Mouse (Mus musculus) cerebellum, adult 2 months (tissue): Measurements from ENCODE around the gene Kcnma1. TPM values are rescaled to one million over a fixed set of nuclear protein-coding genes. Genes with fewer than 3 reads are reported as not detected.

Experiments used
- DNase-seq, 2 experiments: peaks; one replicate each; pipeline ENCODE4 v3.0.0; 2021
- H3K27ac ChIP-seq: fragments of 200-500 bp; 2 replicates; pipeline ENCODE4 v1.5.1; 2012; ENCODE audit warnings: low read length, control low read depth, inconsistent platforms; ENCODE audit not compliant: insufficient read depth
- H3K27me3 ChIP-seq: fragments of 200-500 bp; 2 replicates; pipeline ENCODE4 v1.6.1; 2012; ENCODE audit warnings: inconsistent platforms, mild to moderate bottlenecking, low read length, moderate library complexity; ENCODE audit not compliant: control insufficient read depth, insufficient read depth
- H3K4me1 ChIP-seq: fragments of 200-500 bp; 2 replicates; pipeline ENCODE4 v1.6.1; 2011; ENCODE audit warnings: low read length; ENCODE audit not compliant: control insufficient read depth, insufficient read depth
- H3K4me3 ChIP-seq: fragments of 200-500 bp; replicated peaks from 2 replicates; pipeline ENCODE3; 2011; ENCODE audit warnings: mild to moderate bottlenecking, low read depth, low read length, control low read depth; ENCODE audit not compliant: insufficient read depth
- CTCF ChIP-seq: fragments of 200-500 bp; IDR thresholded peaks from 2 replicates; pipeline ENCODE4 v1.5.1; 2011; ENCODE audit warnings: low read depth, mild to moderate bottlenecking, control low read depth, low read length, moderate library complexity, borderline replicate concordance; ENCODE audit not compliant: insufficient read depth
- POLR2A ChIP-seq: fragments of 200-500 bp; IDR thresholded peaks from 2 replicates; pipeline ENCODE4 v1.6.1; 2011; ENCODE audit warnings: low read length, control low read depth, borderline replicate concordance; ENCODE audit not compliant: insufficient read depth
- WGBS: fragments of 180-500 bp; shearing (Covaris S2); methylation state at CpG from one replicate; pipeline ENCODE4 v1.1.7; 2018; 5-methylcytosine and 5-hydroxymethylcytosine counted together
- polyA plus RNA-seq: library from polyadenylated mRNA; depleted of rRNA; stranded (reverse); fragments of >200 nt; gene quantifications from 2 replicates; pipeline ENCODE4 v1.2.3, GENCODE M21; 2012

Gene Kcnma1
- polyA plus RNA-seq, 1 experiment, result 40.4 TPM

DNA sequence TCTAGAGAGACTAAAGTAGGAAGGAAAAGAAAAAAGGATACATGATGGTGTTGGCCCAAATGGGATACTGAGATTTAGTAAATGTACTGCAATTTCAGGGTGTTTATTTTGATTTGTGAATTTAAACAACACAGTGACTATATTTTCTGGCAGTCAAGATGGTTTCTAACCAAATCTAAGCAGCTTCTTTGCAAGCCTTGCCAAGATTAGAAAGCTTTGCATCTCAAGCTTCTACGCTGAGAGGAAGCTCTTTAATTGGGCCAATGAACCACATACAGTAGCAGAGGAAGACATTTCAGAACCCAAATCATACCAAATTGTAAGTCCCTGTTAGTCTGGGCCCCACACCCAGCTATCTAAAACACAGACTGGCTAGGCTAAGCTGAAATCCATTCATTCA is 527.6 kb downstream of the Kcnma1 start:
- 84% methylated on average over 1 of the region's 1 CpGs for WGBS
- no peak for TF ChIP-seq POLR2A
- TF ChIP-seq CTCF, result no peak
- Histone ChIP-seq H3K27ac (no peak overlapping the region), H3K27me3 (no peaks in the 10 kb centered on the region), H3K4me3 (no peak overlapping the region), H3K4me1 (no peaks in the 10 kb centered on the region)
- no peak for DNase-seq

DNA sequence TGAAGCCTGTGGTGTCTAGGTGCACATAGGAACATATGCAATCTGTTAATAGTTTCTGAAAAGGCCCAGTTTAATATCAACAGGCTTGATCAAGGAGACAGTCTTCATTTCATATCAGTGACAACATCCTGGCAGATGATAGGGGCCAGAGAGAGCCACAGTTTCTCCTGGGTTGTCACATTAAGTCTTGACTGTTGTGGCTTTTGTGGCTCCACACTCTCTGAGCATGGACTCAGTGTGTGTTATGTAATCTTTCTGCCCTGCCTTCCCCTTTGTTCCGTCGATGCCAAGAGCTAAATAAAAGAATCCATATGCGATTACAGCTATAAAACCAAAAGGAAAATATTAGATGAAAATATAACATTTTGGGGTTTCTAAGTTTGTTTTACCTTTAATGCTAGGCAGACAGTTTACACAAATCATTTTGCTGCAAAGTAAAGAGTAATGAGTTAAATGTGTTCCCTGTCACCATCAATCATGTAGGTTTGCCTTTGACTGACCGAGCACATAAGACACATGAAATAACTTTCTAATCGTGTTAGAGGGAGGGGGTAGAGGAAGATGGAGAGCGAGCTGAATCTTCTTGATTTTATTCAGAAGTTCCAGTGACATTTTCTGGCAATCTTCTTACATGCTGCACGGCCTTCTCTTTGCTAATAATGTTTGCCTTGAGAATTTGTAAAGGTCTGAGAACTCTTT is 528.3 kb downstream of the Kcnma1 start:
- H3K4me3 ChIP-seq, result no peak overlapping the region
- TF ChIP-seq CTCF, result no peak
- no peaks in the 10 kb centered on the region for H3K27me3 ChIP-seq
- H3K4me1 ChIP-seq, result no peaks in the 10 kb centered on the region
- H3K27ac ChIP-seq, result no peak overlapping the region
- 73% methylated on average over 7 of the region's 7 CpGs for WGBS
- no peak for DNase-seq

DNA sequence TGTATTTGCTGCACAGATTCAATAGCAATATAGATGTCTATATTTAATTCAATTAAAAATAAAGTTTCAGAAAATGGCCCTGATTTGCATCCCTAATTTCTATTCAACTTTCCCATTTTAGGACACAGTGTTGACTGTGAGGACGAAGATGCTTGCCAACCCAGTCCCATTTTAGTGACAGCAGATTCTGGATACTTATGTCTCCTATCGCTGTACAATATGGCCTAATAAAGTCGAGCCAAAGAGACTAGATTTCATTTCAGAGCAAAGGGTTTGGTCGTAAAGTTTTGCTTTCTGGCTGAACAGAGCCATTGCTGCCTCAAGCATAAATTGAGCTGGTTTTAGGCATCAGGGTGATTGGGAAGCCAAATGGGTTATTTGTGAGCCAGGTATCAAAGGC is 539.2 kb downstream of the Kcnma1 start:
- WGBS, result 37% methylated on average over 4 of the region's 4 CpGs
- no peak overlapping the region for H3K27ac ChIP-seq
- no peaks in the 10 kb centered on the region for H3K4me1 ChIP-seq
- no peaks in the 10 kb centered on the region for H3K27me3 ChIP-seq
- TF ChIP-seq CTCF (no peak), POLR2A (no peak)
- no peak for DNase-seq
- no peak overlapping the region for H3K4me3 ChIP-seq

DNA sequence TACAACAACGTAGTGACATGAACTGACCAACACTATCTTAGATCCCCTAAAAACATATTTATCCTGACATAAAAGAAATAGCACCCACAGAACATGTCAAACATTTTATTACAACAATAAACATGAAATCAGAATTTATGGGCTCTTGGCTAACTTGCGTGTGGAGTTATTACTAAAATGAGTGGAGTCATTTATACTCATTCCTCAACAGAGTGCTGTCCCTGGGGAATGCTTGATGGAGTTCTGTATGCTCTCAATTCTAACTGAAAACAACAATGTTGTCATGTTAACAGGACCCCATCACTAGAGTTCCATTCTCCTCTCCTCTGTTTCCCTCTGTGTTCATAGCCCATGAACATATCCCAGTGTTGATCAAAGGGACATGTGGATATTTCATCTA is 544.2 kb downstream of the Kcnma1 start:
- Histone ChIP-seq H3K27me3 (no peaks in the 10 kb centered on the region), H3K27ac (no peak overlapping the region), H3K4me3 (no peak overlapping the region), H3K4me1 (no peaks in the 10 kb centered on the region)
- DNase-seq, result no peak
- no peak for TF ChIP-seq POLR2A
- TF ChIP-seq CTCF, result no peak
- WGBS, result 97% methylated on average over 2 of the region's 2 CpGs

DNA sequence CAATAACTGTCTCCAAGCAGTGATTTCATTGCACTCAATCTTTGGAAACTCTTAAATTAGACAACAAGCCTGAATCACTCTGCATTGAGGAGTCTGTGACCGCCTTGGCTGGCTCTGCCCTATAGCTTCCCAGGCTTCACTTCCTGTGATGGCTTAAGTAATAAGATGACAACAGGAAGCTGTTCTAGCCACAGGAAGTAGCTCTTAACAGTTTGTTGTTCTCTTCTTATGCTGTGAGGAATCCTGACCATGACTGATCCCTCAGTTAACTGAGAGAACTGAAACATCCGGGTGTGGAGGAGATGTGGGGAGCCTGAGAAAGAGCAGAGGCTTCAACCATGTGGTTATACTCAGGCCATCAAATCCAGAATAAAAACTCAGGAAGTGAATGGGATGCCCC is 549.2 kb downstream of the Kcnma1 start:
- no peaks in the 10 kb centered on the region for H3K27me3 ChIP-seq
- no peak overlapping the region for H3K4me3 ChIP-seq
- no peak for TF ChIP-seq POLR2A
- TF ChIP-seq CTCF, result no peak
- H3K27ac ChIP-seq, result no peak overlapping the region
- H3K4me1 ChIP-seq, result no peaks in the 10 kb centered on the region
- 82% methylated on average over 2 of the region's 2 CpGs for WGBS
- no peak for DNase-seq

DNA sequence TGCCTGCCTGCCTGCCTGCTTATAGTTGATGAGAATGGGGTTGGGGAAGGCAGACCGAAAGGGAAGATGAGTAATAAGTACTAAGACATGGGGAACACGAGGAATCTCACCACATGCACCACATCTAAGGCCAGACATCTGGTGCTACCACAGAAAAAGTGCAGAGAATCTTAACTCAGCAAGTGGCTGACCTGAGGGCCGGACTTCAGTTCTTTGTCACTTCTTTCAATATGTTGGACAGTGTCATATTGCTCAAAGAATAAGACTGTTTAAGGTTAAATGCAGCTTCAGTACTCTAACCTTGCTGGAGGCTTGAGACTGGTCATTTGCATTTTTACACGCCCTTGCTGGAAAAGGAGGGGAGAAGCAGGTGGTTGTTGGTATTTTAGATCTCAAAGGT is 555.7 kb downstream of the Kcnma1 start:
- Histone ChIP-seq H3K4me1 (no peaks in the 10 kb centered on the region), H3K4me3 (no peak overlapping the region), H3K27ac (no peak overlapping the region), H3K27me3 (no peaks in the 10 kb centered on the region)
- no peak for DNase-seq
- WGBS, result 71% methylated on average over 4 of the region's 4 CpGs
- TF ChIP-seq POLR2A, result no peak
- no peak for TF ChIP-seq CTCF

DNA sequence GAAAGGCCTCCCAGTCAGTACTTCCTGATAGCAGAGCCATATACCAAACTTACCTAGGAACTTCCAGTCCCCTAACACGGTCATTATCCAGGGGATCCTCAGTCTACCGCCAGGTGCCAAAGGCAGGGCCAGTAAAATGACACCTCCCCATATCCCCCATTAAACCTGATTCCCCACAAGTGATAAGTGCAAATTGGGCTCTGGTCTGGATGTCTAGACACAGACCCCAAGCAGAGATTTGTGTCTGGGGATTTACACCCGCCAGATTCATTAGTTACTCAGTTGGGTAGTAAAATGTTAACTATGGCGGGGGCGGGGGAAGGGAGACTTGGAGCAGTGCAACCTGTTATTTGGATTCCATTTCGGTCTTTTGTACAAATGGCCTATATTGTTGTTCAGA is 562.6 kb downstream of the Kcnma1 start:
- H3K4me3 ChIP-seq, result no peak overlapping the region
- no peak overlapping the region for H3K27ac ChIP-seq
- H3K4me1 ChIP-seq, result no peaks in the 10 kb centered on the region
- DNase-seq, result no peak
- WGBS, result 88% methylated on average over 6 of the region's 6 CpGs
- no peak for TF ChIP-seq CTCF
- no peak for TF ChIP-seq POLR2A
- no peaks in the 10 kb centered on the region for H3K27me3 ChIP-seq

DNA sequence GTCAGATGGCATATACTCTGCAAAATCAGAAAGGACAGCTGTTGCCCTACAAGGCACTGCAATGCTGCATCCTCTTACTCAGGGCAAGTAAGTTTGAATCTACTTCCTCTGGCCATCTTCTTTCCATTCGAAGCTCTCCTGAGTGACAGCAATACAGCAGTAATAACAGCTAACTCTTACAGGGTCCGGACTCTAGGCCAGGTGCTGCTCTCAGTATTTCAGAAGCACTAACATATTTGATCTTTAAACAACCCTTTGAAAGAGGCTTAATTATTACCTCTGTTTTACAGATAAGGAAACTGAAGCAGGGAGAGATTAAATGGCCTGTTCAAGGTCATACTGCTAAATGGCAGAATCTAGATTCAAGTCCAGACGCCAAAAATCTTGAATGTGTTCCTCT is 576.8 kb downstream of the Kcnma1 start:
- H3K27ac ChIP-seq, result no peak overlapping the region
- no peaks in the 10 kb centered on the region for H3K4me1 ChIP-seq
- no peak overlapping the region for H3K4me3 ChIP-seq
- DNase-seq, result no peak
- 92% methylated on average over 3 of the region's 3 CpGs for WGBS
- no peaks in the 10 kb centered on the region for H3K27me3 ChIP-seq
- TF ChIP-seq CTCF (no peak), POLR2A (no peak)

DNA sequence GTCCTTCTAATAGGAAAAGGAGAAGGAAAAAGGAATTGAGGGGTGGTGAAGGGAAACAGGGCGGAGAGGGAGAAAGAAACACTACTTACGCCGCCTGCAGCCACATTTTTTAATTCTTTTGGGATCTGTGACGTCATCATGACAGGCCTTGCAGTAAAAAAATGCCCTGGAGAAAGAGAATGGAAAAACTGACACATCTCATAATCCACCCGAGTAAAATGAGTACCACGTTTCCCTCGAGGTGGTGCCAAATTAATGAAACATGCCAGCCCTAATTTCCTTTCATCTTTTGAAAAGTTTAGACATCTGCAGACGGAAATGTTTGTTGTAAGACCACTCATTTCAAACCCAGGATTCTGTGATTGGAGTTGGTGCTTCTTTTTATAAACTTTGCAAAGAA is 578.4 kb downstream of the Kcnma1 start:
- 48% methylated on average over 8 of the region's 8 CpGs for WGBS
- no peak overlapping the region for H3K4me3 ChIP-seq
- TF ChIP-seq POLR2A, result no peak
- TF ChIP-seq CTCF, result no peak
- H3K27ac ChIP-seq, result no peak overlapping the region
- no peak for DNase-seq
- no peaks in the 10 kb centered on the region for H3K27me3 ChIP-seq
- no peaks in the 10 kb centered on the region for H3K4me1 ChIP-seq
